Mouse (Mus musculus): ENCODE measurements around the gene Atp5d.

DNA sequence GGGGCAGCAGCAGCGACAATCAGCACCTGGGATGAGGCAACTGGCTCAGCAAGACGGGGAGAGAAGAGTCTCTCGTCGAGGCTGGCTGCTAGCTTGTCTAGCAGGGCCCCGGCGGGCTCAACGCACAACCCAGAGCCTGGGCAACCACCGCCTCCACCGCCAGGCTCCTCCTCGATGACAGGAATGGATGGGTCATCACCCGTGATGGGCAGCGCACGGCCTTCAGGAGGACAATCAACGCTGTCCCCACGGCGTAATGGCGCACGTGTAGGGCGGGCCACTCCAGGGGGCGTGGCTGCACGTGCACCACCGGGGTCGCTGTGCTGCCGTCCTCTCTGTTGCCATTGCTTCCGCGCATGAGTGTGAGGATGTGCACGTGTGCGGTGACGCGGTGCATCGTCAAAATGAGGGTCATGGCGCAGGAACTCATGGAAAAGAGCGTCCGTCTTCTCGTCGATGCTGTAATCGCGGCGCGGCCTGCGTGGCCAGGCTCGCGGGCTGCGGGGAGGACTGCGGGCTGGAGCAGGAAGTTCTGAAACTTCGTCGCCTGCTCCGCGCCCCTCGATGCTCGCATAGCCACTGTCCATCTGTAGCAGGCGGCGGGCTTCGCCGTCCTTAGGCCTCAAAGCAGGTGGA lies 7.0 kb upstream of the Atp5d start:
- TF ChIP-seq CTCF (IDR thresholded peaks at IDR 0.05; ENCODE audit: extremely low read depth, insufficient read length, insufficient replicate concordance, low read depth, low read length) = no peak
- no peak for TF ChIP-seq POLR2A (IDR thresholded peaks at IDR 0.05; ENCODE audit: low read depth, low read length)
